Mouse (Mus musculus) spleen, adult 2 months (tissue): ENCODE data around the gene Ephx1. TPM values are rescaled to one million over a fixed set of nuclear protein-coding genes. Genes with fewer than 3 reads are reported as not detected.

Experiments used
- DNase-seq, 2 experiments: peaks; one replicate each; pipeline versions ENCODE4 v3.0.0 to v3.0.0-alpha.2; 2012 to 2021; ENCODE audit warnings: low spot score in 2 of 2, low read depth in 1 of 2
- H3K27ac ChIP-seq: fragments of 200-500 bp; 2 replicates; pipeline ENCODE4 v1.5.1; 2012; ENCODE audit warnings: low read length, inconsistent platforms; ENCODE audit not compliant: insufficient read depth
- H3K27me3 ChIP-seq: fragments of 200-500 bp; 2 replicates; pipeline ENCODE4 v1.6.1; 2012; ENCODE audit warnings: mild to moderate bottlenecking, moderate library complexity, low read length, inconsistent platforms; ENCODE audit not compliant: control insufficient read depth, insufficient read depth
- H3K36me3 ChIP-seq: fragments of 200-500 bp; 2 replicates; pipeline ENCODE4 v1.6.1; 2012; ENCODE audit warnings: mild to moderate bottlenecking, low read length, inconsistent platforms; ENCODE audit not compliant: control insufficient read depth, insufficient read depth
- H3K4me1 ChIP-seq: fragments of 200-500 bp; 2 replicates; pipeline ENCODE4 v1.6.1; 2011; ENCODE audit warnings: inconsistent platforms; ENCODE audit not compliant: control insufficient read depth, insufficient read depth, insufficient read length
- H3K4me3 ChIP-seq: fragments of 200-500 bp; 2 replicates; pipeline ENCODE4 v1.5.1; 2011; ENCODE audit warnings: mild to moderate bottlenecking, inconsistent platforms; ENCODE audit not compliant: insufficient read depth, insufficient read length; ENCODE audit errors: extremely low read depth
- CTCF ChIP-seq: fragments of 200-500 bp; IDR thresholded peaks from 2 replicates; pipeline ENCODE4 v1.5.1; 2011; ENCODE audit warnings: mild to moderate bottlenecking, inconsistent platforms; ENCODE audit not compliant: insufficient read depth, insufficient read length, insufficient replicate concordance; ENCODE audit errors: extremely low read depth
- POLR2A ChIP-seq: fragments of 200-500 bp; IDR thresholded peaks from 2 replicates; pipeline ENCODE4 v1.6.1; 2011; ENCODE audit warnings: low read depth, low read length, inconsistent platforms
- WGBS: fragments of 180-500 bp; shearing (Covaris S2); methylation state at CpG from one replicate; pipeline ENCODE4 v1.1.7; 2018; 5-methylcytosine and 5-hydroxymethylcytosine counted together
- polyA plus RNA-seq: library from polyadenylated mRNA; depleted of rRNA; stranded (reverse); fragments of >200 nt; gene quantifications from 2 replicates; pipeline ENCODE4 v1.2.3, GENCODE M21; 2012

Ephx1 gene
- polyA plus RNA-seq, 1 experiment = 50.5 TPM

DNA sequence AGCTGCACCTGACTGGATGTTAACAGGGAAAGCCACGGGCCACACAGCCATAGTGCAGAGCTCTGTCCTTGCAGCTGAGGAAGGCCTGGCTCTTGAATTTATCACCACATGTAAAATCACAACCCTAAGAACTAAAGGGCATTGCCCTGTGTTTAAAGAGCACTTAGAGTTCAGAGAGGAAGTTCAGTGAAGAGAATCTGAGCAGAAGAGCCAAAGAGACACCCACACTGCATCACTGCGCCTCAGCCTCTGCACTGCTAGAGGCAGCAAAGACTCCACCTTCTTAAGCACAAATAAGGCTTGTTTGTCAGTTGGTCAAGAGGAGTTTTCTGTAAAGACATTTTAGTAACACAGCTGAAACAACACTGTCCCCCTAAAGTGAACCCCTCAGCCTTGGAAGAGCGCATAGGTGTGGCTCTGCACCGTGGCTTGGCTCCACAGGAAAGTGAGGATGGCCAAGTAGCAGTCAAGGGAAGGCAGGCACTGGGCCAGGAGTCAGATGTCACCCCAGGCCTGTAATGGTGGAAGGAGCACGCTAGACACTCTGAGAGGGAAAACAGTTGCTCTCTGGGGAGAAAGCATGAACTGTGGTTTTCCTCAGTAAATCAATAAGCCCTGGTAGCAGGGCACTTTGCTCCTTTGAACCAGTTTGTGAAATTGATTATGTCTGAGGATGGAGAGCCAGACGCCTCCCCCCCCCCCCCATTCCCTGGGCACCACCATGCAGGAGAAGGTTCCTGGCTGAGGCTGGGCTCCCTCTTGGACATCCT is 5.8 kb downstream of the Ephx1 start:
- WGBS = 65% methylated on average over 6 of the region's 6 CpGs
- Histone ChIP-seq H3K4me3 (no peak overlapping the region), H3K27ac (peak overlapping the region; percentile 91), H3K4me1 (peaks cover 16% of the 10 kb centered on the region; the same call in 1 of the 2 replicates), H3K27me3 (no peaks in the 10 kb centered on the region), H3K36me3 (0 out of 2 replicates have a peak, but pooled peaks cover 1% of the 10 kb centered on the region)
- no peak for TF ChIP-seq POLR2A
- no peak for TF ChIP-seq CTCF
- peak in 1 of 2 experiments; percentile 31 for DNase-seq

DNA sequence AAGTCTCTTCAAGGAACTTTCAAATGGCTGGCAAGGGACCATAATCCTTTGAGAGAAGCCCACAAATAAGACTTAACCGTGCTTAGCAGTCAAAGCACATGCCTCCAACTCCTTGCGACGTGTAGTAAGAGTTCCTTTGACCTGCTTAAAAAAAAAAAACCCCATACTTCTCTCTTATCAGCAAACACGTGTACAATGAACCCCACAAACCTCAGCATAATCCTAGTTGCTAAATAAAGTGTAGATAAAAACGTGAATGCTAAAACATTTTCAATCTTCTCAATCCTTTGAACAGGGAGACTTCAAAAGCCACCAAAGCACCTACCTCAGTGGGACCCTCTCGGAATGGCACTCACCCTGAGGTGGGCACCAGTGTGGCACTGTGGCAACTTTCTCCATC is 7.3 kb downstream of the Ephx1 start:
- DNase-seq = no peak
- Histone ChIP-seq H3K4me1 (peaks cover 16% of the 10 kb centered on the region; the same call in 1 of the 2 replicates), H3K27ac (no peak overlapping the region), H3K4me3 (no peak overlapping the region), H3K27me3 (no peaks in the 10 kb centered on the region), H3K36me3 (0 out of 2 replicates have a peak, but pooled peaks cover 1% of the 10 kb centered on the region)
- TF ChIP-seq POLR2A (no peak), CTCF (no peak)
- WGBS = 50% methylated on average over 6 of the region's 6 CpGs

GRCm38 (mm10) chr1:181012416-181012815 is 8.3 kb downstream of the Ephx1 start:
- TF ChIP-seq POLR2A (no peak), CTCF (no peak)
- H3K27me3 ChIP-seq = no peaks in the 10 kb centered on the region
- H3K36me3 ChIP-seq = 0 out of 2 replicates have a peak, but pooled peaks cover 1% of the 10 kb centered on the region
- H3K27ac ChIP-seq = no peak overlapping the region
- peaks cover 16% of the 10 kb centered on the region; the same call in 1 of the 2 replicates for H3K4me1 ChIP-seq
- WGBS = 97% methylated on average over 3 of the region's 3 CpGs
- no peak for DNase-seq
- H3K4me3 ChIP-seq = no peak overlapping the region

DNA sequence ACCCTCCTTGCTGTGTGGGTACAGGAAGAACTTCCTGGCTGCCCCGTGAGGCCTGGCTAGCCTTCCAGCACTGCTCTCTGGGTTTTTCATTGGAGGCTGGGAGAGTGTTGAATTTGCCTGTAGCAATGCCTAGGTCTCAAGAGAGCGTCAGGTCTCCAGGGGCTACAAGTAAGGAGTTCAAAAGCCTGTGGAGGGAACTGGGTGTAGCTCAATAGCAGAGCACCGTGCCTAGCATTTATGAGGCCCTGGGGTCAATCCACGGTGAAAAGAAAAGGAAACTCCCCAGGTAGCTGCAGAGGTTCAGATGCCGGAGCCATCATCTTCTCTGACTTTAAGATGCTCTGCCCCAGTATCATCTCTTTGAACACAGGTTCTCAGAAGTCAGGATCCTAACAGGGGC is 9.1 kb downstream of the Ephx1 start:
- TF ChIP-seq CTCF (no peak), POLR2A (no peak)
- Histone ChIP-seq H3K36me3 (0 out of 2 replicates have a peak, but pooled peaks cover 1% of the 10 kb centered on the region), H3K4me1 (peaks cover 16% of the 10 kb centered on the region; the same call in 1 of the 2 replicates), H3K4me3 (no peak overlapping the region), H3K27ac (no peak overlapping the region), H3K27me3 (no peaks in the 10 kb centered on the region)
- DNase-seq = no peak
- WGBS = 88% methylated on average over 5 of the region's 5 CpGs

DNA sequence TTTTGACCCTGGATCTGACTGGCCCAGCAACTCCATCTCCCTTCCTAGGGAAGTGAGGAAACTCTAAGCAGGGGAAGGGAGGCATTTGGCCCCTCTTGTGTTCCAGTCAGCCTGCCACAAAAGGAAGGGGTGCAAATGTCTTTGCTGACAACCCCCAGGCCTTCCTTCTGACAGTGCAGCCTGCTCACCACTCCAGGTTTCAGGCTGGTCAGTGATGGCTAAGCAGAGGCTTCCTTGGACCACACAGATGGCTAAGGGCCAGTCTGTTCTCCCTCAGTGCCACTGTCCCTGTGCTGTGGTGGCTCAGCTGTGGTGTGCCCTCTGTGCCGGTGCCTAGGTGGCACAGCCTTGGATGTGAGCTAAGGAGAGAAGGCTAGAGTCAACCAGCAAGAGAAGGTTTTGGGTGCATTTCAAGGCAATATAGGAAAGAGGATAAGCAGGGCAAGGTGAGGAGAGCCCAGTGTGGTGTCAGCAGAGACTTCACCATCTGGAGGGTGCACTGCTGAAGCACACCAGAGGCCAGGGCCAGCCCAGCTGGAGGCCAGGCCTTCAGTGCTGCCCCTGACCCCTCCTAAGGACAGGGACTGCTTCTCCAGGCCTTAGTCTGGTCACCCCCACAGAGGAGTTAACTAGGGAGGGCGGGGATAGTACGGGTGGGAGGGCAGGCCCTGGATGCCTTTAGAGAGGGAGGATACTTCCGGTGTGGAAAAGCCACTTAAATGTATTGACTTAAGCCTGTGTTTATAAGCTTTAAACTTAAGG is 10.4 kb downstream of the Ephx1 start:
- Histone ChIP-seq H3K27ac (no peak overlapping the region), H3K4me1 (peaks cover 8% of the 10 kb centered on the region; the same call in 1 of the 2 replicates), H3K27me3 (no peaks in the 10 kb centered on the region), H3K36me3 (0 out of 2 replicates have a peak, but pooled peaks cover 1% of the 10 kb centered on the region), H3K4me3 (no peak overlapping the region)
- TF ChIP-seq CTCF (no peak), POLR2A (no peak)
- no peak for DNase-seq
- WGBS = 88% methylated on average over 4 of the region's 4 CpGs

DNA sequence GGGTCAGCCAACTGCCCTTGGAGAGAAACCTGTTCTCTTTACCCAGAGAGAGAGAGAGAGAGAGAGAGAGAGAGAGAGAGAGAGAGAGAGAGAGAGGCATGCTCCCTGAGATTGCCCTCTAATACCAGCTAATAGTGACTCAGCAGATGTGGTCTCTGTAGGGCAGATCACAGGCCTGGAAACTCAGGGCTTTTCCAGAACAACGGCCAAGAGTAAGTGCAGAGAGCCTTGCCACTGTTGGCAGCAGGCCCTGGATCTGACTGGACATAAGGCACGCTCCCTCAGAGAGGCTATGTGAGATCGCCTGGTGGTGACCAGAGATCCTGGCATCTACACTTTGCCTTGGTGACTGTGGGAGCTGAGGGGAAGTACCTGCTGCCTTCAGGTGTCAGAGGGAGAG is 10.9 kb downstream of the Ephx1 start:
- TF ChIP-seq POLR2A (no peak), CTCF (no peak)
- 57% methylated on average over 3 of the region's 3 CpGs for WGBS
- H3K27ac ChIP-seq = no peak overlapping the region
- H3K36me3 ChIP-seq = 0 out of 2 replicates have a peak, but pooled peaks cover 1% of the 10 kb centered on the region
- no peaks in the 10 kb centered on the region for H3K27me3 ChIP-seq
- H3K4me1 ChIP-seq = peaks cover 3% of the 10 kb centered on the region; the same call in 1 of the 2 replicates
- no peak for DNase-seq
- H3K4me3 ChIP-seq = no peak overlapping the region
